Mouse (Mus musculus): ENCODE results near the gene Edil3.
"Not testable (repeated sequence)": the region's sequence is repeated elsewhere in the genome, so short reads cannot be mapped to it uniquely, and the experiment has no call there.

Edil3 gene

GRCm38 (mm10) chr13:88972355-88972754, 151.1 kb downstream of the Edil3 start:
- no peak for DNase-seq (ENCODE audit: low spot score in 2 of 2)

GRCm38 (mm10) chr13:89007696-89008427, 186.6 kb downstream of the Edil3 start:
- DNase-seq (ENCODE audit: low spot score in 2 of 2) = no peak

- no peak for DNase-seq (ENCODE audit: low spot score in 2 of 2)
Measured at GRCm38 (mm10) chr13:89012500-89012899, 191.2 kb downstream of the Edil3 start.

GRCm38 (mm10) chr13:89029817-89030539, 208.7 kb downstream of the Edil3 start:
- DNase-seq (ENCODE audit: low spot score in 2 of 2) = peak in 1 of 2 experiments; percentile 51

- no peak for DNase-seq (ENCODE audit: low spot score in 2 of 2)
Measured at GRCm38 (mm10) chr13:89035711-89036110, 214.4 kb downstream of the Edil3 start.

GRCm38 (mm10) chr13:89041495-89041894, 220.2 kb downstream of the Edil3 start:
- no peak for DNase-seq (ENCODE audit: low spot score in 2 of 2)

GRCm38 (mm10) chr13:89070132-89070531, 248.9 kb downstream of the Edil3 start:
- not testable (repeated sequence) for DNase-seq (ENCODE audit: low spot score in 2 of 2)

- no peak for DNase-seq (ENCODE audit: low spot score in 2 of 2)
Measured at GRCm38 (mm10) chr13:89076212-89076611, 254.9 kb downstream of the Edil3 start.

- no peak for DNase-seq (ENCODE audit: low spot score in 2 of 2)
Measured at GRCm38 (mm10) chr13:89105889-89106288, 284.6 kb downstream of the Edil3 start.

GRCm38 (mm10) chr13:89117551-89117950, 296.3 kb downstream of the Edil3 start:
- DNase-seq (ENCODE audit: low spot score in 2 of 2) = no peak

GRCm38 (mm10) chr13:89119809-89120208, 298.5 kb downstream of the Edil3 start:
- DNase-seq (ENCODE audit: low spot score in 2 of 2) = no peak

- DNase-seq (ENCODE audit: low spot score in 2 of 2) = no peak
Measured at GRCm38 (mm10) chr13:89122511-89123253, 301.4 kb downstream of the Edil3 start.

GRCm38 (mm10) chr13:89123396-89123795, 302.1 kb downstream of the Edil3 start:
- no peak for DNase-seq (ENCODE audit: low spot score in 2 of 2)

- no peak for DNase-seq (ENCODE audit: low spot score in 2 of 2)
Measured at GRCm38 (mm10) chr13:89146056-89146547, 324.8 kb downstream of the Edil3 start.

GRCm38 (mm10) chr13:89151878-89152277, 330.6 kb downstream of the Edil3 start:
- no peak for DNase-seq (ENCODE audit: low spot score in 2 of 2)

- DNase-seq (ENCODE audit: low spot score in 2 of 2) = no peak
Measured at GRCm38 (mm10) chr13:89167960-89168359, 346.7 kb downstream of the Edil3 start.

GRCm38 (mm10) chr13:89170040-89170439, 348.8 kb downstream of the Edil3 start:
- no peak for DNase-seq (ENCODE audit: low spot score in 2 of 2)

- no peak for DNase-seq (ENCODE audit: low spot score in 2 of 2)
Measured at GRCm38 (mm10) chr13:89175154-89175553, 353.9 kb downstream of the Edil3 start.

GRCm38 (mm10) chr13:89189051-89189450, 367.8 kb downstream of the Edil3 start:
- no peak for DNase-seq (ENCODE audit: low spot score in 2 of 2)

GRCm38 (mm10) chr13:89197019-89197418, 375.7 kb downstream of the Edil3 start:
- no peak for DNase-seq (ENCODE audit: low spot score in 2 of 2)

- DNase-seq (ENCODE audit: low spot score in 2 of 2) = no peak
Measured at GRCm38 (mm10) chr13:89199275-89199674, 378.0 kb downstream of the Edil3 start.

- DNase-seq (ENCODE audit: low spot score in 2 of 2) = no peak
Measured at GRCm38 (mm10) chr13:89238104-89238503, 416.8 kb downstream of the Edil3 start.

All from cerebellum, postnatal 4 days (tissue).